Mouse (Mus musculus) large intestine, adult 2 months (tissue): ENCODE data around the gene Itm2b. TPM values are rescaled to one million over a fixed set of nuclear protein-coding genes. Genes with fewer than 3 reads are reported as not detected.

Experiments
- DNase-seq: peaks from one replicate; pipeline ENCODE4 v3.0.0-alpha.2; 2012; ENCODE audit warnings: low read depth, low spot score
- whole genome bisulfite sequencing: fragments of 180-500 bp; shearing (Covaris S2); methylation state at CpG from one replicate; pipeline ENCODE4 v1.1.7; 2018; 5-methylcytosine and 5-hydroxymethylcytosine counted together
- polyA plus RNA-seq: library from polyadenylated mRNA; depleted of rRNA; stranded (reverse); fragments of >200 nt; gene quantifications from 2 replicates; pipeline ENCODE4 v1.2.3, GENCODE M21; 2012; rRNA removed

The Itm2b gene
- polyA plus RNA-seq, 1 experiment, result 734 TPM

GRCm38 (mm10) chr14:73331386-73331785, 53.7 kb downstream of the Itm2b start:
- DNase-seq, result no peak
- WGBS, result 80% methylated on average over 4 of the region's 4 CpGs

GRCm38 (mm10) chr14:73329871-73330270, 55.2 kb downstream of the Itm2b start:
- 89% methylated on average over 2 of the region's 2 CpGs for WGBS
- no peak for DNase-seq

GRCm38 (mm10) chr14:73326511-73326910, 58.6 kb downstream of the Itm2b start:
- DNase-seq, result no peak
- WGBS, result 6% methylated on average over 8 of the region's 8 CpGs

GRCm38 (mm10) chr14:73325456-73326381, 59.4 kb downstream of the Itm2b start, which contains the start of gene Rb1:
Gene Rb1 (minus strand): TSS chr14:73325822.
- no peak for DNase-seq
- WGBS, result under 1% methylated on average over 123 of the region's 135 CpGs

- WGBS, result 2% methylated on average over 55 of the region's 55 CpGs
- no peak for DNase-seq
Observed at GRCm38 (mm10) chr14:73324634-73325455, 60.2 kb downstream of the Itm2b start.

- no peak for DNase-seq
- 86% methylated on average over 2 of the region's 2 CpGs for WGBS
Observed at GRCm38 (mm10) chr14:73323965-73324364, 61.1 kb downstream of the Itm2b start.

- no peak for DNase-seq
- WGBS, result 32% methylated on average over 3 of the region's 3 CpGs
Observed at GRCm38 (mm10) chr14:73322142-73322541, 62.9 kb downstream of the Itm2b start.

- DNase-seq, result no peak
Observed at GRCm38 (mm10) chr14:73316933-73317332, 68.2 kb downstream of the Itm2b start.

GRCm38 (mm10) chr14:73313864-73314263, 71.2 kb downstream of the Itm2b start:
- no peak for DNase-seq
- WGBS, result 83% methylated on average over 4 of the region's 4 CpGs

- DNase-seq, result no peak
- 62% methylated on average over 5 of the region's 5 CpGs for WGBS
Observed at GRCm38 (mm10) chr14:73313396-73313795, 71.7 kb downstream of the Itm2b start.

- 86% methylated on average over 5 of the region's 5 CpGs for WGBS
- no peak for DNase-seq
Observed at GRCm38 (mm10) chr14:73312909-73313308, 72.2 kb downstream of the Itm2b start.

Other genes starting within 250 kb of the Itm2b start
- 2.7 and 3.1 TPM in 2 replicates for gene Lpar6, start 147.4 kb downstream of the Itm2b start, polyA plus RNA-seq
- gene Rb1, start 59.5 kb downstream of the Itm2b start, polyA plus RNA-seq, result 5.0 and 9.0 TPM in 2 replicates
- gene Med4, start 124.7 kb upstream of the Itm2b start, polyA plus RNA-seq, result 12.3 and 13.5 TPM in 2 replicates
- 17.3 and 28.0 TPM in 2 replicates for gene Sucla2, start 140.0 kb upstream of the Itm2b start, polyA plus RNA-seq
- 1.1 and 1.2 TPM in 2 replicates for gene Nudt15, start 163.0 kb upstream of the Itm2b start, polyA plus RNA-seq